Mouse (Mus musculus) bone marrow, adult 2 months (tissue): ENCODE measurements around the gene Itpk1. TPM values are rescaled to one million over a fixed set of nuclear protein-coding genes. Genes with fewer than 3 reads are reported as not detected.

Experiments
- H3K27ac ChIP-seq: fragments of 200-500 bp; 2 replicates; pipeline ENCODE4 v1.5.1; 2012; ENCODE audit warnings: low read depth, mild to moderate bottlenecking, control low read depth, inconsistent platforms, low read length; ENCODE audit not compliant: control insufficient read depth, poor library complexity, insufficient read depth
- H3K4me1 ChIP-seq: fragments of 200-500 bp; 2 replicates; pipeline ENCODE4 v1.6.1; 2011; ENCODE audit warnings: low read length; ENCODE audit not compliant: control insufficient read depth, insufficient read depth
- H3K4me3 ChIP-seq: fragments of 200-500 bp; replicated peaks from 2 replicates; pipeline ENCODE3; 2011; ENCODE audit warnings: mild to moderate bottlenecking, low read depth, low read length, control low read depth; ENCODE audit not compliant: control insufficient read depth
- CTCF ChIP-seq: fragments of 200-500 bp; IDR thresholded peaks from 2 replicates; pipeline ENCODE4 v1.5.1; 2011; ENCODE audit warnings: low read length, control low read depth; ENCODE audit not compliant: control insufficient read depth, insufficient read depth
- POLR2A ChIP-seq: fragments of 200-500 bp; IDR thresholded peaks from 2 replicates; pipeline ENCODE4 v1.6.1; 2011; ENCODE audit warnings: low read depth, mild to moderate bottlenecking, control low read depth, low read length, borderline replicate concordance; ENCODE audit not compliant: control insufficient read depth
- WGBS: fragments of 180-500 bp; shearing (Covaris S2); methylation state at CpG from one replicate; pipeline ENCODE4 v1.1.7; 2018; 5-methylcytosine and 5-hydroxymethylcytosine counted together
- polyA plus RNA-seq: library from polyadenylated mRNA; stranded (reverse); fragments of >200 nt; gene quantifications from 2 replicates; pipeline ENCODE4 v1.2.4, GENCODE M21; 2011; ENCODE audit warnings: low replicate concordance; ENCODE audit not compliant: missing spikeins, insufficient read depth, insufficient read length

Itpk1 gene
- polyA plus RNA-seq, 1 experiment = 15.8 TPM

DNA sequence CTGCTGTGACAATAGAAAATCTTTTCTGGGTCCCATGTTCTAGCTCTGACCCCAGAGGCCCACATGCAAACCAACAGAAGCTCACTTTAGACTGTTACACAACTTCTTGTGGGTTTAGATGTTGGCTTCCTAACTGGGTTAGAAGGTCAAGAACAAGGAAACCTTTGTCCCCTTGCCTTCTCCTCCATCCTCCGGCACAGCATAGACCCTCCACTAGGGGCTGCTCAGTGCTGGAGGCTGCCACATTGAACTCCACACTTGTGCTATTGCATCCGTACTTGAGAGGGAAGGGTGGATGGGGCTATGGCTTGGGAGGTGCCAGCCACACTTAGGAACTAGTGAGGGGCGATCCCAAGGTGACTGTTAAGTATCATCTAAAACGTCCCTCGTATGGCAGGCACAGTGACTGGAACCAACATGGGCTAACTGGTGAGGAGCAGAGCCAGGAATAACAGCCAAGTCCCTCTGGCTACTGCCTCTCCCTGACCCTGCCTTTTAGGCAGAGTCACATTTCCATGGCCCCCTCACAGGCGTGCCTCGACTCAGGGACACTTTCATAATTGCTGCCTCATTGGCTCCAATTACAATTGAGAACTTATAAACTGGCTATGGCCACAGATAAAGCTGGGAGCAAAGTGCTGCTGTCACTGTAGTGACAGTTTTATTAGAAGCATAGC lies 87.7 kb downstream of the Itpk1 start:
- H3K27ac ChIP-seq = no peak overlapping the region
- TF ChIP-seq CTCF = no peak
- no peak for TF ChIP-seq POLR2A
- peaks cover 11% of the 10 kb centered on the region for H3K4me1 ChIP-seq
- H3K4me3 ChIP-seq = no peak overlapping the region
- 50% methylated on average over 7 of the region's 7 CpGs for WGBS

DNA sequence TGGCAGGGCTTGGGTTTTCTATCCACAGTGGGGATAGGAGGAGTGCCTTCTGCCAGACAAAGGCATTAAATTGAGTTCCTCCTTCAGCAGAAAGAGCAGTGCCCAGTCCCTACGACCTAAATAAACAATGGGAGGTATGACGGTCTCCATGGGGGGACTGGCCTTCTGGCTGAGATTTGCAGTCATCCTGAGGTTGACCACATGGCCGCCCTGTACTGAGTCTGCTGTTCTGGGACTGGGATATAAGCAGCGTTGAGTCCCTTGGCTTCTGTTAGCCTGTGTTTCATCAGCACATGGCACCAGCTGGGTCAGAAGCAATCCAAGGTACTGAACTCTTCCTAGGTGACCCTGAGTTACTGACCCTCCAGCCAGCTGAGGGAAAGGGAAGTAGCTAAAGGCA lies 88.5 kb downstream of the Itpk1 start:
- no peak for TF ChIP-seq POLR2A
- no peak for TF ChIP-seq CTCF
- H3K27ac ChIP-seq = no peak overlapping the region
- no peak overlapping the region for H3K4me3 ChIP-seq
- 59% methylated on average over 4 of the region's 4 CpGs for WGBS
- H3K4me1 ChIP-seq = peaks cover 11% of the 10 kb centered on the region

DNA sequence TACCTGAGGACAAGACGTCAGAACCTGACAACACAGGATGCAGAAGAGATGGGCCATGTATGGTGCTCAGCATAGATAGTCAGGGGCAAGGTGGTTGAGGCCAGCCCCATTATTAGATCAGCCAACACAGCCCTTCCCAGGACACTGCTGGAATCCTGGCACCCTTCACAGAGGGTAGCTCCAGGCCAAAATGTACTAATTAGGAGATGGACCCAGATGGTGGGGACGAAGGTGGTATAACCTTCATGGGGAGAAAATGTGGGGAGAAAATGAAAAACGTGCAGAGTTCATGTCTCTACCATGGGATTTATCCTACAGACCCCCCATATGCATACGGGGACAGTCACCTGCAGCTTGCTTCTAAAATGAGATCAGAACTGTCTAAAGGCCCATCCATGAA lies 91.3 kb downstream of the Itpk1 start:
- TF ChIP-seq CTCF (no peak), POLR2A (no peak)
- Histone ChIP-seq H3K27ac (no peak overlapping the region), H3K4me1 (peaks cover 7% of the 10 kb centered on the region), H3K4me3 (no peak overlapping the region)
- 79% methylated on average over 4 of the region's 4 CpGs for WGBS

DNA sequence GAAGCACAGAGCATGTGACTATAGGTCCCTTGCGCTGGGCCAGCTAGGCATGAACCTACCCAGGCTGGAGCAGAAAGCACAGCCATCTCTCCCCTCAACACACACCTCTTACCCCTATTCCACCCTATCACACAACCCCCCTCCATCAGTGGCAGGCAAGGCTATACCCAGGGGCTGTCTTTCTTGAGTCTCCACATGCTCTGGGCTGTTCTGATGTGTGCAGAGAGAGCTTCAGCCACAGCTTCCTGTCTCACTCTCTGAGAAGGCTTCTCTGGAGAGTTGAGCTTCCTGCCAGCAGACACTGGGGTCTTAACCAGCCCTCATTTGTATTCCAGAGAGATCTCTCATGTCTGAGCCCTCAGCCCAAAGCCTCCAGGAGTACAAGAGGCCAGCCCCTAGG lies 92.3 kb downstream of the Itpk1 start:
- H3K4me3 ChIP-seq = no peak overlapping the region
- peaks cover 7% of the 10 kb centered on the region for H3K4me1 ChIP-seq
- TF ChIP-seq POLR2A (no peak), CTCF (no peak)
- no peak overlapping the region for H3K27ac ChIP-seq
- 62% methylated on average over 1 of the region's 1 CpGs for WGBS

DNA sequence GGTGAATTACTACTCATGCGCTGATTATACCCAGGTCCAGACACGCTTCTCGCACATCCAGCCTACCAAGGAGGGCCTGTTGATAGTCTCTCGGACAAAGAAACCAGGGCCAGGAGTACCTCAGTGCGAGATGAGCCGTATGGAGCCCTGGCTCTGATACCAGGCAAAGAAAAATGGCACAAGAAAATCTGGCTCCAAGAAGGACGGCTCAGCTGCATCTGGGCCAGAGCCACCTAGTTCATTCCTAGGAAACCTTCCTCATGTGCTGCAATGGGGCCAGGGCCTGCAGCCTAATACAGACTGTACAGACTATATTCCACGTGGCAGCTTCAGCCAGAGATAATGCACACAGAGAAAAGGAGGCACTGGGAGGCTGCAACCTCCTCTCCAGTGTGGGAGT lies 93.8 kb downstream of the Itpk1 start:
- WGBS = 86% methylated on average over 8 of the region's 8 CpGs
- Histone ChIP-seq H3K4me3 (no peak overlapping the region), H3K4me1 (peaks cover 2% of the 10 kb centered on the region; the same call in 1 of the 2 replicates), H3K27ac (no peak overlapping the region)
- TF ChIP-seq POLR2A (no peak), CTCF (no peak)

DNA sequence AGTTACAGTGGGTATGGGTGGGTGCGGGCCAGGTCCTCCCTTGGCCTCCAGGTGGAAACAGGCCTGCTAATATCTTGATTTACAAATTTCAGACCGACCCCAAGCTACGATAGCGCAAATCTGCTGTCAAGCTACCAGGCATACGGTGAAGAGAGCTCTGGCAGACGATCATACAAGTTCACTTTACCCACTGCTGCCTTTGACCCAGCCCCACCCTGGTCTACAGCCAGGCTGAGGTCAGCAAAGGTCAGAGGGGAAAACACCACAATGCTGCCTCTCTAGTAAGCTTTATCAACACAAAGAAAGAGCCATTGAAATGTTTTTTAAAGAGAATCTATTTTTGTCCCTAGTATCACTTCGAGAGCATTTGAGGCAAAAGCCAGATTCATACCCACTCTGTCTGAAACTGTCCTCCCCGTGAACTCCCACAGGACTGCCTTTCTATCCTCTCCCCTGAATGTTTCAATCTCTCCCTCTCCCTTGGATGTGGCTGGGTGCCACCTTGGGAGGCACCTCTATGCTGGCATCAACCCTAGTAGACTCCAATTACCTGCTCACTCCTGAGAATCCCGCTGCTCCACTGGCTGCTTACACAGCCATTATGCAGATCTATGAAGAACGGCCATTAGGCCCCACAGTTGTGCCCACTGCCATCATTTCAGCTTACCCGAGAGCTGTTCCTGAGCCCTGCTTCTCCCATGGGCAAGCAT lies 96.8 kb downstream of the Itpk1 start:
- no peak overlapping the region for H3K27ac ChIP-seq
- H3K4me1 ChIP-seq = peaks cover 2% of the 10 kb centered on the region; the same call in 1 of the 2 replicates
- WGBS = 83% methylated on average over 11 of the region's 11 CpGs
- H3K4me3 ChIP-seq = no peak overlapping the region
- TF ChIP-seq CTCF = no peak
- no peak for TF ChIP-seq POLR2A

DNA sequence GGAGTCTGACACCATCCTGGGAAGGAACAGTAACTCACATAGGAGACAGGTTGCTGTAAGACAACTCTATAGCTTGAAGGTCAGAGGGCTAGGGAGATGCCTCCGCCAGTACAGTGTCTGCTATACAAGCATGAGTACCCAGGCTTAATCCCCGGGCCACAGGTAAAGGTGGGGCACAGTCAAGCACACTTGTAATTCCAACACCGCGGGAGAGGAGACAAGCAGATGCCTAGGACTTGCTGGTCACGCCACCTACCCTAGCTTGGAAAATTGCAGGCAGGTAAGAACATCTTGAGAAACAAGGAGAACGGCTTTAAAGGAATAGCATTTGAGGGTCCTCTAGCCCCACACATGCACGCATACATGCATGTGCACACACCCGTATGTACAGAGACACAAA lies 97.7 kb downstream of the Itpk1 start:
- no peak overlapping the region for H3K4me3 ChIP-seq
- no peak overlapping the region for H3K27ac ChIP-seq
- H3K4me1 ChIP-seq = no peaks in the 10 kb centered on the region
- TF ChIP-seq POLR2A (no peak), CTCF (no peak)
- 89% methylated on average over 8 of the region's 8 CpGs for WGBS

DNA sequence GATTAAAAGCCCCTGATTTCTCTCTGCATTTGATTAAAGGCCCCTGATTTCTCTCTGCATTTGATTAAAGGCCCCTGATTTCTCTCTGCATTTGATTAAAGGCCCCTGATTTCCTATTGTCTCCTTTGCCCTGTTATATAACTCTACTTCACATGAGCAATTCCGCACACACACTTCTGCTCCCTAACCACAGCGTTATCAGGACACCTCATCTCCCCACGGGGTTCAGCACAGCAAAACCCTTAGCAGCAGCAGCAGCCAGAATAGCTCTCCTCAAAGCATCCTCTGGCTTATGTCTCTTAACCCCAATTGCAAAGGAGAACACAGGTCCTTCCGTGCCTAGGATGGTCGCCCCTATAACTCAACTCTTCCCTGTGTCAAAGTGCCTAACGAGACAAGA lies 99.1 kb downstream of the Itpk1 start:
- Histone ChIP-seq H3K27ac (no peak overlapping the region), H3K4me1 (no peaks in the 10 kb centered on the region), H3K4me3 (no peak overlapping the region)
- TF ChIP-seq CTCF (no peak), POLR2A (no peak)
- 37% methylated on average over 6 of the region's 6 CpGs for WGBS
